Mouse (Mus musculus) embryonic fibroblast, embryonic 13.5 days (primary cell): Measurements from ENCODE around the gene Vgf. TPM values are rescaled to one million over a fixed set of nuclear protein-coding genes. Genes with fewer than 3 reads are reported as not detected.
A peak's percentile ranks its signal among the peaks of the same experiment; 100 is the strongest.

Experiments
- H3K27ac ChIP-seq: 2 replicates; pipeline ENCODE4 v1.5.1; 2012; ENCODE audit warnings: low read length, control low read depth, inconsistent platforms; ENCODE audit not compliant: insufficient read depth
- H3K4me1 ChIP-seq: 2 replicates; pipeline ENCODE4 v1.6.1; 2011; ENCODE audit warnings: low read length; ENCODE audit not compliant: control insufficient read depth, insufficient read depth
- H3K4me3 ChIP-seq: 2 replicates; pipeline ENCODE4 v1.5.1; 2011; ENCODE audit warnings: mild to moderate bottlenecking, control low read depth, low read length; ENCODE audit not compliant: insufficient read depth
- CTCF ChIP-seq: IDR thresholded peaks from 2 replicates; pipeline ENCODE4 v1.5.1; 2011; ENCODE audit warnings: mild to moderate bottlenecking, control low read depth, low read length, moderate library complexity, borderline replicate concordance; ENCODE audit not compliant: insufficient read depth
- POLR2A ChIP-seq: IDR thresholded peaks from 2 replicates; pipeline ENCODE4 v1.6.1; 2011; ENCODE audit warnings: low read depth, mild to moderate bottlenecking, control low read depth, low read length, moderate library complexity
- polyA plus RNA-seq: library from polyadenylated mRNA; stranded (reverse); fragments of >200 nt; gene quantifications from 2 replicates; pipeline ENCODE4 v1.2.4, GENCODE M21; 2011; ENCODE audit warnings: low read depth; ENCODE audit not compliant: missing spikeins, insufficient read length

The Vgf gene
- polyA plus RNA-seq, 1 experiment, result 2.1 TPM

DNA sequence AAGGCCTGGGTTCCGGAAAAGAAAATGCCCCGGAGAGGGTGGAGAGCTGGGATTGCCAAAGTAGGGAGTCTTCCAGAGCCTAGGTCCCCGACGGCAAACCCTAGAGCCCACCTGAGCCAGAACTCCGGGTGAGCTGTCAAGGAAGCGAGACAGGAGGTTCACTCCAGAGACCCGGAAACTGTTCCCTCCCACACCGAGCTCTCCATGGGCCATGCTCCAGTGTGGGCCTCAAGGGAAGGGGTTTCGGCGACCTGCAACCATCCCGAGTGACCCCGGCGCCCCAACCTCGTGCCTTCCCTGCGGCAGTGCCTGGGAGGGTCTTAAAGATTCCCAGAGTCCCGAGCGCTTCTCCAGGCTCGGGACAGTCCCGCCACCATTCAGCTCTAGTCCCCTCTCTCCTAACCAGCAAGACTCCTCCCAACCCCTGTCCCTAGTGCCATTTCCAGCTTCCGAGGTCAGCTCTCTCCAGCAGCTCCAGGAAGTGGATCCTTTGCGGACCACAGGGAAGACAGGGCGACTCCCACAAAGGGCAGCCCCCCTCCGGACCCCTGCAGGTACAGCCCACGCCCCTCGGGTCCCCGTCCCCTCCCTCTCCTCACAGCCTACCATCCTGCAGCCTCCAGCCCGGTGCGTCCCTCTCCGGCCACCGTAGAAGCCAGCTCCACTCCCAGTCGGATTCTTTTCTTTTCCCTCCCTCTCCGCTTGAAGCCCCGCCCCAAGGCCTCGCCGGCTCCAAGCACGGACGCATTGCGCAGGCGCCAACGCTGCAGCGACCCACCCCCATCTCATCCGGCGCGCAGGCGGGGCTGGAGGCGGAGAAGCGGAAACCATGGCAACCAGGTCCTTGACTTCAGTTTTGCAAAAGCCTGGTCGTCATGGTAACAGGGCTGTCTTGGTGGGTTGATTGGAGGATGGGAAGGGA is 19.5 kb downstream of the Vgf start, which contains the start of gene Ap1s1:
Ap1s1 (minus strand) TSS at position 734 of the 922 bp plus-strand sequence.
- Histone ChIP-seq H3K4me1 (no peaks in the 10 kb centered on the region; the same call in 1 of the 2 replicates), H3K27ac (peak within 1 kb of the TSS; percentile 48), H3K4me3 (peak within 1 kb of the TSS; percentile 76)
- TF ChIP-seq CTCF, result no peak
- peak; percentile 79; the same call in 1 of the 2 replicates for TF ChIP-seq POLR2A

DNA sequence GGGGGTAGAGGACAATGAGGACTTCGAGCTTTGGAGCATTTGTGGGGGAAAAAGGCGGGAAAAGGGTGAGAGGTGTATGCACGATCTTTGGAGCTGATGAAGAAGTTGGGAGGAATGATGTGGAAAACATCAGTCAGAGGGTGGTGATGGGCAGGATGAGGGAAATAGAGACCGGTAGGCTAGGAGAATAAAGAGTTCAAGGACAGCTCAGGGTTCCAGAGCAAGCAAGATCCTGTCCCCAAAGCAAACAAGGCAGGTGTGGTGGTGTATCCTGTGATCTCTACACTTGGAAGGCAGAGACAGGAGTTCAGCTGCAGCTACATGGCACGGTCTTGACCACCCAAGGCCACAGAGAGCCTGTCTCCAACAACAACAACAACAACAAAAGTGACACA is 20.1 kb downstream of the Vgf start:
- Histone ChIP-seq H3K4me3 (peak overlapping the region; percentile 6; the same call in 1 of the 2 replicates), H3K4me1 (no peaks in the 10 kb centered on the region; the same call in none of the 2 replicates), H3K27ac (no peak overlapping the region)
- TF ChIP-seq POLR2A, result no peak
- TF ChIP-seq CTCF, result no peak

DNA sequence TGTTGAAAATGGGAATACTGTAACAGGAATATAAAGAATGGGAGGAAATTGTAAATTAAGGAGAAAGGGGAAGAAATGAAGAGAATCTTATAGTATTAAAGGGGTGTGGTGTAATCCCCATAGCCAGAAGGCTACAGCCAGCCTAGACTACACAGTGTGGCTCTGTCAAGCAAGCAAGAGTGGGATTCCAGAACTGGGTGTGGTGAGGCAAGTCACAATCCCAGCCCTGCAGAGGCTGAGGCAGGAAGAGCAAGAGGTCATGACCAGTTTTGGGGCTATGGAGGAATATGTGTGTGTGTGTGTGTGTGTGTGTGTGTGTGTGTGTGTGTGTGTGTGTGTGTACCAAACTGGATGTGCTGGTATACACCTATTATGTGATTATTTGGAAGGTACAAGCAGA is 20.8 kb downstream of the Vgf start:
- Histone ChIP-seq H3K4me1 (peaks cover 2% of the 10 kb centered on the region), H3K4me3 (no peak overlapping the region), H3K27ac (no peak overlapping the region)
- TF ChIP-seq CTCF, result no peak
- no peak for TF ChIP-seq POLR2A

DNA sequence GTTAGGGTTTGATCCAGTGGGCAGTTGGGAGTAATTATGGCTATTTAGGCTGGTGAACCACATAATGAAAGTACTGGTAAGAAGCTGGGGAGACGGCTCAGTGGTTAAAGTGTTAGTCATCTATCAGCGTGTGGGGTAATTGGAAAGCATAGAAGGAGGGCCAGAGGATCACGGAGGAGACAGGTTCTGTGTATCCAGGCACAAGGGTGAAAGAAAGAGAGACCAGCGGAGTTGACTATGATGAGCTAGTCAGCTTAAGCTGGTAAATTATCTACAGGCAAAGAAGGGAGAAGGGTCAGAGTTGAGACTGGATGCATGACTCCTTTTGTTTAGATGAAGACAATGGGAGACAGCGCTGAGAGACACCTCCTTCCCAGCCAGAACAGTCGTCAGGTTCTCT is 24.9 kb downstream of the Vgf start:
- TF ChIP-seq POLR2A (no peak), CTCF (no peak)

DNA sequence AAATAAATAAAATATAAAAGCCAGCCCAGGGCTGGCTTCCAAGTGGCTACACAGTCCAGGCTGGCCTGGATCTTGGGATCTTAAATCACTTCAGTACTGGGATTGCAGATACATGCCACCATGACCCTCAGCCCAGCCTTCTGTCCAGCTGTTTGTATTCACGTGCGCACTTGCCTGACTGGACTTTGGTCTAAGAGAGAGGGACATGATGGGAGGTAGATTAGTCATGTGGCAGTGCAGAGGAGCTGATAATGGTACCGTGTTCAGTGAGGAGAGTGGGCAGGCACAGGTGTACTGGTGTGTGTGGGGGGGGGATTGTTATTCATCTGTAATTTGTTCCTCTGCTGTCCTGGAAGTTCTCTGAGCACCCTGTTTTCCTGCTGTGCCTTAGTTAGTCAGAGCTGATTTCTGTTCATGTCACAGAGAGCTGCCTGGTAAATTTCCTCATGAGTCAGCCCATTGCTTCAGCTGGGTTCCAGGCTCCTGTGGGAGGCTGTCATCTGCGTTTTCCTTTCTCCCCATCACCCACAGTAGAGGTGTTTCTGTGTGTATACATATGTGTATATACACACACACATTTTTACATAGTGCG is 25.8 kb downstream of the Vgf start:
- H3K4me3 ChIP-seq, result no peak overlapping the region
- H3K4me1 ChIP-seq, result peaks cover 6% of the 10 kb centered on the region
- H3K27ac ChIP-seq, result peak overlapping the region; percentile 50; the same call in 1 of the 2 replicates
- TF ChIP-seq POLR2A (no peak), CTCF (no peak)

More for the DNA sequence above, 24.9 kb downstream of the Vgf start:
- Histone ChIP-seq H3K4me1 (peaks cover 6% of the 10 kb centered on the region), H3K4me3 (no peak overlapping the region), H3K27ac (peak overlapping the region; percentile 22; the same call in 1 of the 2 replicates)

DNA sequence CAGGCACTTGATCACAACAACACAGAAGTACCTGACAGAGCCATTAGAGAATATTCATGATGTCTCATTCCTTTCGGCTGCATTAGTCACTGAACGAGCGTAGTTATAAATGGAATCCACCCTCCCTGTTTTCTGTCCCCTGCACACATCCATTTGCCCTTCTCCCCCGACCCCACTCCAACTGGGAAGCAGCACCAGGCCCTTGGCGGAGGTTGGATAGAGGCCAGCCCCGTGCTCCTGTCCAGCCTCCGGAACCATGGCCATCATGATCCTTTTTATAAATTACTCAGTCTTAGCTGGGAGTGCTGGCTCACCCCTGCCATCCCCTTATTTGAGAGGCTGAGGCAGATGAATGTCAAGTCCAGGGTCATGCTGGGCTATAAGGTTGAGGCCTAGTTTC is 28.1 kb downstream of the Vgf start:
- no peak overlapping the region for H3K4me3 ChIP-seq
- H3K4me1 ChIP-seq, result peaks cover 6% of the 10 kb centered on the region
- H3K27ac ChIP-seq, result no peak overlapping the region
- TF ChIP-seq CTCF (no peak), POLR2A (no peak)

DNA sequence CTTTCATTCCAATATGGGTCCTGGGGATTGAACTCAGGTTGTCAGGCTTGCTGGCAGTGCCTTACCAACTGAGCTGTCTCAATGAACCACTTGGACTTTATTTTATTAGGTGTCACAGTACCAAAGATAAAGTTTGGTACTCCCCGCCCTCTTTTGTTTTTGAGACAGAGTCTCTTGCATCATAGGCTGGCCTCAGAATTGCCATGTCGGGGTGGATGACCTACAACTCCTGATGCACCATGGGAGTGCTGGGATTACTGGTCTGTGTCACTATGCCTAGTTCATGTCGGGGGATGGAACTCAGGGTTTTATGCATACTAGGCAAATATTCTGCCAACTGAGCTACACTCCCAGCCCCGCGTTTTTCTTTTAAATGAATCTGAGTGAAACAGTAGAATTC is 28.7 kb downstream of the Vgf start:
- Histone ChIP-seq H3K4me1 (peaks cover 6% of the 10 kb centered on the region), H3K27ac (no peak overlapping the region), H3K4me3 (no peak overlapping the region)
- TF ChIP-seq POLR2A, result no peak
- no peak for TF ChIP-seq CTCF

DNA sequence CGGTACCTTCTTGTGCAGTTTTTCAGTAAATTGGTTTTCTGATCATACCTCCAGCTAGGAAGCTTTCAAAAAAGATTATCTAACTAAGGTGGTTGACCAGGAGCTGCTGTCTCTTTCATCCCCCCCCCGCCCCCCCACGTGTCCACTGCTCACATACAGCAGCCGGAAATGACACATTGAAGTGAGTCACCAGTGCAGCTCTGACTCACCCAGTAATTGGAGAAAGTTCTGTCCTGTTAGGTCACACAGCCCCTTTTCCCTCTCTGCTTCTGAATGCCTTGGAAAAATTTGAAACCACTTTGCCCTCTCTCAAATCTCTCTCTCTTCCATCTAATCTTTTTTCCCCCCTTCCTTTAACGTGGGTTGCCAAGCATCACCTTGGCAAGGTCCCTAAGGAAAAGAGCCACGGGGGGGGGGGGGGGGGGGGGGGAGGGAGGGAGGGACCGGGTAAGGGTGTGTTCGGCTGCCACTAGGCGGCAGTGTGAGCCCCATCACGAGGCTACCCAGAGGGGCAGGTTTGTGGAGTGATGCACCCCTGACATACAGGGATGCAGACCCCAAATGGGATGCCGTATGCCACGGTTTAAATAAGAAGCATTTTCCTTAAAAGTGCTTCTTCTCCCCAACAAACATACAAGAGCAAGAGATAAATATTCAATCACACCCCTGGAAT is 35.8 kb downstream of the Vgf start:
- peak; percentile 40; the same call in 1 of the 2 replicates for TF ChIP-seq CTCF
- TF ChIP-seq POLR2A, result no peak; the same call in none of the 2 replicates
- no peaks in the 10 kb centered on the region for H3K4me1 ChIP-seq

DNA sequence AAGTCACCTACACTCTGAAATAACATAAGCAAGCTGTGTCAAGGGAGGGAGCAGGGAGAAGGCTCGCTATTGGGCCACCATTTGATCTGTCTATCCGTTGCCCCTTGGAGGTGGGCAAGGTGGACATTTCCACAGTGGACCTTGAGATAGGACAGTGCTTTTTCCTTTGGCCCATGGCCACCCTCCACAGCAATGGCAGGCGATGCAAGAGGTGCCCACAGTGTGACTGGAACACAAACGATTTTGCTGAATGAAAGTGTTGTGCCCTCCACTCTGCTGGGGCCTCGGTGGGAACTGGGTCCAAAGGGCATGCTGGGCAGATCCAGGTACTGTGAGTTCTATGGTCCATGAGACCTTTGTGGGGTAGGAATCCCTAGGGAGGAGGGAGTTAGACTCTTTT is 36.4 kb downstream of the Vgf start:
- Histone ChIP-seq H3K4me1 (no peaks in the 10 kb centered on the region), H3K4me3 (no peak overlapping the region), H3K27ac (peak overlapping the region; percentile 4)
- TF ChIP-seq POLR2A (peak; percentile 49; the same call in 1 of the 2 replicates), CTCF (no peak)

More for the DNA sequence above, 35.8 kb downstream of the Vgf start:
- peak overlapping the region; percentile 76 for H3K27ac ChIP-seq
- no peak overlapping the region for H3K4me3 ChIP-seq
